Mouse (Mus musculus): ENCODE data around the gene Btnl2. TPM values are rescaled to one million over a fixed set of nuclear protein-coding genes. Genes with fewer than 3 reads are reported as not detected.

The Btnl2 gene
- total RNA-seq, 2 experiments from 2014 or later = 0.13 to 0.25 TPM

- DNase-seq = no peak
- intact Hi-C loops (cut with DNase I) = loop anchor here (5.0 kb wide), 1 partner anchor 93 kb away; no protein-coding TSS in a partner anchor
These were observed 9.1 kb upstream of the Btnl2 start for GRCm38 (mm10) chr17:34345486-34345885.

- intact Hi-C loops (cut with DNase I) = loop anchor here (5.0 kb wide), 1 partner anchor 94 kb away; no protein-coding TSS in a partner anchor
- no peak for DNase-seq
These were observed 8.6 kb upstream of the Btnl2 start for GRCm38 (mm10) chr17:34346041-34346440.

DNA sequence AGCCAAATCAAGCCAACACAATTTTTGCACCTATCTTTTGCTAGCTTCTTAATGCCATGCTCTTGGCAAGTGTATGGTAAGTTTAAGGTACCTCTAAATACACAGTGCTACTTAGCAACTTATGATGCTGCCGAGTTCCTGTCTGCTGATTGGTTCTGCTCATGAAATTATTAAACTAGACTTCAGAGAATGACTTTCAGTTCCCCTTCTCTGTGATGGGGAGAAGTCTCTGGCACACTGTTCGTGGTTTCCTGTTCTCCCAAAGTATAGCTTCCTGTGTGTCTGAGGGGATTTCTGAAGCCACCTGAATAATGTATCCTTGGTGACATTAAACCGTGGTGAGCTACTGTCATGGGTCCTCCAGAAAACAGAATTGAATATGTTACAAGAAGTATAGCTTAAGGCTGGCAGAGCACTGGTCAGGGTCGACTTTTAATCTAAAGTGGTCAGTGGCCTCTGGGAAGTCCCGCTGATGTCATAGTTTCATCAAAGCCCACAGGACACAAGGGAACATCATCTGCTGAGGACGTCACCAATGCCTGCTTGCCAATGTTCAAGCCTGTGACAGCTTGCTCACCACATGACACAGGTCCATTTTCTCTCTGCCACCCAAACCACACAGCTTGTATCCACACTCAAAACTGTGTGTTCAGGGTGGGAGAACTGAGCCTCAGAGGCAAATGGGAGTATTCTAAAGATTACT lies 6.9 kb upstream of the Btnl2 start:
- DNase-seq = no peak
- intact Hi-C loops (cut with DNase I) = loop anchor here (5.0 kb wide), 1 partner anchor 95 kb away; no protein-coding TSS in a partner anchor

DNA sequence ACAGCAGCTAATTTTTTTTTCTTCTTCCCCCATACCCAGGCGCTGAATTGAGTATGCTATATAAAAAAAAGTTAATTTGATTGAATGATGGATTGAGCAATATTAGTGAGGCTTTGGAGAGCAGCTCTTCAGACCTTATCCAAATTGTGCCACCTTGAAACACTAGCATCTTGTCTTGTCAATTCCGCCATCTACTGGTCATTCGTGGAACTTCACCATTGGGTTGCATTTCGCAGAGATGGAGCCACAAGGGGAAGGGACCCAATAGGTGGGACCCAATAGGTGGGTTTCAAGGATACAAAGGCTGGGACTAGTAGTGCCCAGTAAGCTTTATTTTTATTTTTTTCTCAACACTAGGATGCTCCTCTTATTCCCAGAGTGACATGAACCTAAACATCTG lies 5.2 kb upstream of the Btnl2 start:
- peak in 1 of 2 experiments; percentile 39 for DNase-seq
- intact Hi-C loops (cut with DNase I) = loop anchor here (5.0 kb wide), 1 partner anchor 97 kb away; no protein-coding TSS in a partner anchor

DNA sequence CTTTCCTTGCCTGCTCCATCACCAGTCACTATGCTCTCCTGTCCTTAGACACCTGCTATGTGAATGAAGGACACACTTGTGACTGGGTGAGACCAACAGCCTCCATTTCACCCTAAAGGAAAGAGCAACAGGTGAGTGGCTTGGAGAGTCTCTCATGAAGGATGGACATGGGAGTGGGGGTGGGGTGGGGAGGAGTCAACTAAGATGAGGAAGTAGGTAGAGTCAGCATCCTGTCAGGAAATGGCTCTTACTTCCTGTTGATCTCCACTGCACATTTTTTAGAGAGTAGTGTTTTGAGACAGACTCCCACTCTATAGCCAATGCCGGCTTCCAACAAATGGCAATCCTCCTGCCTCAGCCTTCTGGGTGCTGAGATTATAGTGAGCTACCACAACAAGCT lies 318 bp downstream of the Btnl2 start:
- intact Hi-C loops (cut with DNase I) = no loop called here
- DNase-seq = no peak

GRCm38 (mm10) chr17:34362954-34363546 lies 8.4 kb downstream of the Btnl2 start:
- intact Hi-C loops (cut with DNase I) = no loop called here
- no peak for DNase-seq

- no peak for DNase-seq
- intact Hi-C loops (cut with DNase I) = no loop called here
These were observed 9.2 kb downstream of the Btnl2 start for GRCm38 (mm10) chr17:34363676-34364310.

- intact Hi-C loops (cut with DNase I) = no loop called here
- DNase-seq = no peak
These were observed 10.4 kb downstream of the Btnl2 start for GRCm38 (mm10) chr17:34365031-34365430.

DNA sequence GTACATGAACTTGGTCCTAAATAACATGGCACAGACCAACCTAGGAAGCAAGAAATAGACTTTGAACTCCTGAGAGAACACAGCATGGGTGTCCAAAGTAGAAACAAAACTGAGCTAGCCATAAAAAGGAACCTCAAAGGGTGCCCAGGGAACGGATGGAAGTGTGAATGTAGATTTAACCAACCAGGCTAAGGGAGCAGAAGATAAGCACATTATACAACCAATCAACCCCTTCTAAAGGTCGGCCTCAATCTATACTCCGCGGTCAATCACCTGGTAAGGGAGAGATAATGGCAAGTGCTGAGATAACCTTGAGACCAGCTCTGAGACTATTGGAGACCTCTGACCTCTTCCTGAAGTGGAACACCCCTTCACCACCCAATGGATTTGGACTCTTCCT lies 15.9 kb downstream of the Btnl2 start:
- intact Hi-C loops (cut with DNase I) = no loop called here
- DNase-seq = no peak

- DNase-seq = no peak
- intact Hi-C loops (cut with DNase I) = no loop called here
These were observed 18.6 kb downstream of the Btnl2 start for GRCm38 (mm10) chr17:34373055-34373709.

DNA sequence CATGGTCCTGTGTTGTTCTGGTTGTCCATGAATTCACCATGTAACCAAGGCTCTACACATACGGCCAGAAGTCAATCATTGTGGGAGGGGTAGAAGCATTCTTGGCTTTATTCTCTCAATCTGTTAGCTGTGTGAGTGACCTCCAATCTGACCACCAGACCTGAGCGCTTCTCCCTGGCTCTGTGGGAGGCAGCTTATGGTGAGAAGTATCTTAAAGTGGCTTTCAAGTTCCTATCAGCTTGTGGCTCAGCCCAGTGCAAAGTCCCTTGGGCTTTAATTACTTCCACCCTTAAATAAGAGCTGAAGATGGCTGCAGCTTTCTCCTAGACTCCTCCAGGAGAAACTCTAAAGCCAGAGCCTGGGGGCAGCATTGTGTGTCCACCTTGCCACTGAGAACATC lies 22.2 kb downstream of the Btnl2 start, which contains the start of gene Btnl1:
Btnl1 (plus strand) TSS at position 286 of the 400 bp plus-strand sequence.
- intact Hi-C loops (cut with DNase I) = no loop called here
- DNase-seq = no peak

DNA sequence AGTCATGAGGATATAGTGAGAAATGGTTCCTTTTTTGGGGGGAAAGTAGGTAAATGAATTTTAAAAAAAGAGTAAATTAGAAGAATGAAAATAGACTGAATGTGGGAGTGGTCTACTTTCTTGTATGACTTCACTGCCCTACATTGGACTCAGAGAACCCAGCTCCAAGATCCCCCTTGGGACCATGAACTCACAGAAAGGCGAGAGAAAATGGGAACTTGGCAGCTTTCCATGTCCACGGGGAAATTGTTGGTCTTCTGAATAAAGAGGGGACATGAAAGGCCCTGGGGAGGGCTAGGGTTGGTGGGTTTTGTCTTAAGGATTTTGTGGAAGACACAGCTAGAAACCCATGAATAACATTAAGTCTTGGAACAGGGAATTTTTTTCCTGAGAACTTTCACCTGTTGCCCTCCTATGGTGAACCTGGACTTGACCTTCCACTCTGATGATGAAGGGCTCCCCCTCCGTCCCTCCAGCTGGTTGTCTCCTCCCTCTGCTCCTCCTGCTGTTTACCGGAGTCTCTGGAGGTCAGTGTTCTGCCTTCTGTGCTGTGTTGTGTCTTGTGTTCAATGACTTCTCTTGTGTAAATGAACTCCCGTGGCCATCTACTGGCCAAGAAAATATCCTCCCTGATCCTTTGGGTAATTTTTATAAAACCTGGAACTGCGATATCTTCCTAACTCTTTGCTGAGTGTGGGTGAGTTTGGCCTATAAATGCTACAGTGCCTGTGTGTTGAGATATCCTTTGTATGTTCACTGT lies 23.0 kb downstream of the Btnl2 start:
- no peak for DNase-seq
- intact Hi-C loops (cut with DNase I) = no loop called here

GRCm38 (mm10) chr17:34378716-34379115 lies 24.1 kb downstream of the Btnl2 start:
- intact Hi-C loops (cut with DNase I) = no loop called here
- no peak for DNase-seq

DNA sequence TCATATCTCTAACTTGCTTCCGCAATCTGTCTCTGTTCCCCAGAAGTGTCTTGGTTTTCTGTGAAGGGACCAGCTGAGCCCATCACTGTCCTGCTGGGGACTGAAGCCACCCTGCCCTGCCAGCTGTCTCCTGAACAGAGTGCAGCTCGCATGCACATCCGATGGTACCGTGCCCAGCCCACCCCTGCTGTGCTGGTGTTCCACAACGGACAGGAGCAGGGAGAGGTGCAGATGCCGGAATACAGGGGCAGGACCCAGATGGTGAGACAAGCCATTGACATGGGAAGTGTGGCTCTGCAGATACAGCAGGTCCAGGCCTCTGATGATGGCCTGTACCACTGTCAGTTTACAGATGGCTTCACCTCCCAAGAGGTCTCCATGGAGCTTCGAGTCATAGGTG lies 24.8 kb downstream of the Btnl2 start:
- DNase-seq = no peak
- intact Hi-C loops (cut with DNase I) = no loop called here

- no peak for DNase-seq
- intact Hi-C loops (cut with DNase I) = no loop called here
These were observed 27.3 kb downstream of the Btnl2 start for GRCm38 (mm10) chr17:34381876-34382275.

- DNase-seq = no peak
- intact Hi-C loops (cut with DNase I) = no loop called here
These were observed 28.6 kb downstream of the Btnl2 start for GRCm38 (mm10) chr17:34383212-34383611.

DNA sequence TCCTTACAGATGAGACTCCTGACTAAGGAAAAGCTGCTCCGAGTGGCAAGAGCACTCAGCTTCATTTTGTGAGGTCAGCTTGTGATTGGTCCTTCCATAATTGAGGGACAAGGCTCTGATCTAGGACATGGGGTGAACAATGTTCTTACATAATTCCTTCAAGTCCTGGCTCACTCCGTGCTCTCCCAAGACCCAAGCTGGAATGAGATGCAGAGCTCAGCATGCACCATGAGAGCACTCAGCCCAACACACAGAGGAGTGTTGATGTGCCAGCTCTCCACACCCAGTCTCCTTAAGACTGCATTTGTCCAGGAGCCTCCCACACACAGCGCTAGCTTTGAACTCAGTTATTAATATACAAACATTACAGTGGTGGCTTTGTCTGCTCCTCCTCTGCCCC lies 30.1 kb downstream of the Btnl2 start:
- no peak for DNase-seq
- intact Hi-C loops (cut with DNase I) = no loop called here

- no peak for DNase-seq
- intact Hi-C loops (cut with DNase I) = no loop called here
These were observed 32.0 kb downstream of the Btnl2 start for GRCm38 (mm10) chr17:34386656-34387055.

DNA sequence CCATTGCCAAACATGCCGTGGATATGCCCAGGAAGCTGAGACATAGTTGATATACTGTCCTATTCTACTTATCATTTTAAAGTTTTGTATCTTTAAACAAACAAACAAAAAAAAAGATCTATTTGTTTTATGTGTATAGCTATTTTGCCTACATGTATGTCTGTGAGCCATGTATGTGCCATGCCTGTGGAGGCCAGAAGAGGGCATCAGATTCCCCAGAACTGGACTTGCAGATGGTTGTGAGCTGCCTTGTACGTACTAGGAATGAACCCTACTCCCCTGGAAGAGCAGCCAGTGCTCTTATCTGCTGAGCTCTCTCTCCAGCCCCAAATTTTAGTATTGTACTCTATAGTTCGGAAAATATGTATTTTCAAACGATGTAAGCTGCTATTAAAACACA lies 33.9 kb downstream of the Btnl2 start:
- no peak for DNase-seq
- intact Hi-C loops (cut with DNase I) = no loop called here

- DNase-seq = no peak
These were observed 36.9 kb downstream of the Btnl2 start for GRCm38 (mm10) chr17:34391507-34391906.

More at GRCm38 (mm10) chr17:34391507-34391906, 36.9 kb downstream of the Btnl2 start:
- intact Hi-C loops (cut with DNase I) = no loop called here
